Mouse (Mus musculus) hindbrain, embryonic 14.5 days (tissue): Measurements from ENCODE around the gene Otc. TPM values are rescaled to one million over a fixed set of nuclear protein-coding genes. Genes with fewer than 3 reads are reported as not detected.

Source experiments
- ATAC-seq: fragments of 200-750 bp; cut with Nextera tagmentation; 2 replicates; pipeline ENCODE4 v1.8.0; 2017; ENCODE audit warnings: moderate number of reproducible peaks, mild to moderate bottlenecking, moderate TSS enrichment, moderate library complexity; ENCODE audit not compliant: low FRiP score
- DNase-seq: peaks from one replicate; pipeline ENCODE4 v3.0.0-alpha.2; 2015; ENCODE audit warnings: low spot score
- H3K27ac ChIP-seq: fragments of 300-500 bp; sonication (generic); 2 replicates; pipeline ENCODE4 v1.5.1; 2014; ENCODE audit warnings: mild to moderate bottlenecking, moderate library complexity
- H3K27me3 ChIP-seq: fragments of 300-500 bp; sonication (generic); 2 replicates; pipeline ENCODE4 v1.6.1; 2014; ENCODE audit warnings: mild to moderate bottlenecking, low read length, mixed read lengths; ENCODE audit not compliant: control insufficient read depth, insufficient read depth
- H3K36me3 ChIP-seq: fragments of 300-500 bp; sonication (generic); replicated peaks from 2 replicates; pipeline ENCODE4 v1.6.1; 2014; ENCODE audit not compliant: control insufficient read depth, insufficient read depth
- H3K4me1 ChIP-seq: fragments of 300-500 bp; sonication (generic); replicated peaks from 2 replicates; pipeline ENCODE4 v1.6.1; 2014; ENCODE audit warnings: antibody characterized with exemption, low read length, mixed read lengths; ENCODE audit not compliant: control insufficient read depth, insufficient read depth
- H3K4me2 ChIP-seq: fragments of 300-500 bp; sonication (generic); replicated peaks from 2 replicates; pipeline ENCODE4 v1.6.1; 2014; ENCODE audit warnings: mild to moderate bottlenecking, moderate library complexity
- H3K4me3 ChIP-seq: fragments of 300-500 bp; sonication (generic); replicated peaks from 2 replicates; pipeline ENCODE4 v1.5.1; 2014; ENCODE audit warnings: mild to moderate bottlenecking, low read length
- H3K9ac ChIP-seq: fragments of 300-500 bp; sonication (generic); 2 replicates; pipeline ENCODE4 v1.6.1; 2014
- H3K9me3 ChIP-seq: fragments of 300-500 bp; sonication (generic); 2 replicates; pipeline ENCODE4 v1.6.1; 2016; ENCODE audit warnings: low read length; ENCODE audit not compliant: control insufficient read depth
- WGBS: fragments of 180-500 bp; shearing (Covaris S2); extraction: QIAGEN DNeasy Blood & Tissue Kit; methylation state at CpG from one replicate; pipeline ENCODE4 v1.1.7; 2014; 5-methylcytosine and 5-hydroxymethylcytosine counted together
- polyA plus RNA-seq: library from polyadenylated mRNA; unstranded; fragments of >200 nt; fragmentation: Nextera tagmentation; extraction: Ambion mirVana; gene quantifications from 2 replicates; pipeline ENCODE4 v1.2.1, GENCODE M21; 2014

Gene Otc
- polyA plus RNA-seq, 1 experiment from 2014 or later = not detected

DNA sequence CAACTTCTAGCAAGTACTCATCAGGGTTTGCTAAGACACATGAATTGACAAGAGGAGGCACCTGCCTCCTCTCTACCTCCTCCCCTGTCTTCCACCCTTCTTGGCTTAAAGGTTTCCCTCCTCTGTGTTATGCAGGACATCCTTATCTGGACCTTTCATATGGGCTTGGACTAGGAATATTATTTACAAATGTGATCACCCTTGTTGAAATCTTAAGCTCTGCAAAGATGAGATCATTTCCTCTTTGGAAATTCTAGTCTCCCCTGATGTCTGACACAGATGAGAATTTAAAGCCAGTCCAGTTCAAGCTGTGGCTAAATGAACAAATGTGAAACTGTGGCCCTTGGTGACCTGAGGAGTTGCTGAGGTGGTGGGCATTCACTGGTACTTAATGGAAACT lies 748 bp upstream of the Otc start:
- Histone ChIP-seq H3K9me3 (no peaks in the 10 kb centered on the region), H3K36me3 (no peaks in the 10 kb centered on the region), H3K9ac (no peak overlapping the region), H3K4me2 (no peak overlapping the region), H3K4me1 (no peaks in the 10 kb centered on the region), H3K4me3 (no peak overlapping the region), H3K27ac (no peak overlapping the region), H3K27me3 (no peaks in the 10 kb centered on the region)
- ATAC-seq (no peak), DNase-seq (no peak)

DNA sequence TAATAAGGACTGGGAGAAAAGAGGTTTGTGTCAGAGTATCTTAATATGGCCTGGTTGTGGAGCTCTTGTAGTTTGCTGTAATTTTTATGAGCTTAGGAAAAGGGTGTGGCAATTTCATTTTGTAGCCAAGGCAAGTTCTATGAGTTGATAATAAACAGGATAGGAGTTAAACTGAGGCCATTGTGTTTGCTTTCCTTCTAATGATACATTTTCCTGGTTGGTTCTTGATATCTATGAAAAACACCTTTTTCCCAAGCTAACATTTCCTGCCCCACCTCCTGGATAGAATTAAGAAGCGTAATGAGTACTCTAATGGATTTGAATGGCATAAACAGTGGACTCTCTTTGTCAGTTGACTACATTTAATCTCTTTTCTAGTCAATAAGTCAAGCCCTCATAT lies 5.7 kb downstream of the Otc start:
- Histone ChIP-seq H3K27ac (no peak overlapping the region), H3K4me2 (no peak overlapping the region), H3K4me1 (no peaks in the 10 kb centered on the region), H3K9me3 (no peaks in the 10 kb centered on the region), H3K27me3 (no peaks in the 10 kb centered on the region), H3K9ac (no peak overlapping the region), H3K4me3 (no peak overlapping the region), H3K36me3 (no peaks in the 10 kb centered on the region)
- 83% methylated on average over 1 of the region's 1 CpGs for WGBS
- no peak for ATAC-seq
- DNase-seq = no peak

DNA sequence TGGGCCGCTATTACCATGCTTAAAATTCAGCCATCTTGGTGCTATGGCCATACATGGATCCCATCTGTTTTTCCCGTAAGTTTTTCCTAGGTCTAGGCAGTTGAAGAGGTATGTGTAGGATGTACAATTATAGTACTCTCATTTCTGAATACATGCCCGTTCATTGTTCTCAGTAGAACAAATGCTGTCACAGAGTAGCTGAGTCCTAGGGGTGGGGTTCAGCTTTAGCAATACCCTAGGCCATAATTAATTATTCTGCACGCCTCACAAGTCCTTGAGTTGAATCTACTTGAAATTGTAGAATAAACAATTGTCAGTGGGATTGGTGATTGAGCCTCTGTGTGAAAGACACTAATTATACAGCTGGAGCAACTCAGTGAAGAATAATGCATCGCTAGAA lies 6.2 kb downstream of the Otc start:
- no peak overlapping the region for H3K4me3 ChIP-seq
- DNase-seq = no peak
- 72% methylated on average over 5 of the region's 5 CpGs for WGBS

GRCm38 (mm10) chrX:10268308-10268707 lies 16.2 kb downstream of the Otc start:
- no peaks in the 10 kb centered on the region for H3K4me1 ChIP-seq
- WGBS = 83% methylated on average over 3 of the region's 3 CpGs
- no peak overlapping the region for H3K9ac ChIP-seq
- no peak overlapping the region for H3K27ac ChIP-seq
- no peaks in the 10 kb centered on the region for H3K27me3 ChIP-seq
- H3K9me3 ChIP-seq = no peaks in the 10 kb centered on the region
- no peaks in the 10 kb centered on the region for H3K36me3 ChIP-seq
- H3K4me2 ChIP-seq = no peak overlapping the region
- no peak overlapping the region for H3K4me3 ChIP-seq
- no peak for DNase-seq
- no peak for ATAC-seq

More for the DNA sequence above, 6.2 kb downstream of the Otc start:
- H3K4me2 ChIP-seq = no peak overlapping the region
- H3K9me3 ChIP-seq = no peaks in the 10 kb centered on the region
- no peak overlapping the region for H3K9ac ChIP-seq
- no peaks in the 10 kb centered on the region for H3K27me3 ChIP-seq
- ATAC-seq = no peak
- no peak overlapping the region for H3K27ac ChIP-seq
- no peaks in the 10 kb centered on the region for H3K4me1 ChIP-seq
- no peaks in the 10 kb centered on the region for H3K36me3 ChIP-seq

DNA sequence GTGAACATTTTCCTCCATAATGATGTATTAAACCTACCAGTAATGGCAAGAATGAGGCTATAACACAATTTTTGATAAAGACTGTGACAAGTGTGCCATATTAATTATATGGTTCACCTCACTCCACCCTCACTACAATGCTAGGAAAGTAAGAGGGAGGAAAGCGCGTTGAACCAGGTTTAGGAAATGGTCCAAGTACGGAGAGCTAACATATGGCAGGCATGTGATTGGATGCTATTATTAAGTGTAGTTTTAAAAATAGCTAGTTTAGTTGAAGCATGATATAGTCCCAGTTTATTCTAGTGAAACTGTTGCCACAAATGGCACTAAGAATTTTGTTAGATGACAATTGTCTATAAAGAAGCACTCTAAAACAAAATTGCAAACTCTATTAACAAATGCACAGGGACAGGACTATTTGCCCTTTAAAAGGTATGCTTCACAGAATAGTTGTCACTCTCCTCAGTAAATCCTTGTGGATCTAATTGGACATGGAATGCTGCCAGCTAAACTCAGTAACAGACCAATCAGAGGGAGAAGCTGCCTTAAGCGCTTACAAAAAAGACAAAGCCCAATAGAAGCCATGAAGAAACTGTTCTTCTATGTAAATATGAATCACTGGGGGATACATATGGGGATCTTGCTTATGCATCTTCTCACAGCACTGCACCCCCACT lies 16.8 kb downstream of the Otc start:
- Histone ChIP-seq H3K4me3 (no peak overlapping the region), H3K27ac (no peak overlapping the region), H3K9ac (no peak overlapping the region), H3K36me3 (no peaks in the 10 kb centered on the region), H3K27me3 (no peaks in the 10 kb centered on the region), H3K4me2 (no peak overlapping the region), H3K9me3 (no peaks in the 10 kb centered on the region), H3K4me1 (no peaks in the 10 kb centered on the region)
- no peak for ATAC-seq
- WGBS = 73% methylated on average over 4 of the region's 4 CpGs
- DNase-seq = no peak

DNA sequence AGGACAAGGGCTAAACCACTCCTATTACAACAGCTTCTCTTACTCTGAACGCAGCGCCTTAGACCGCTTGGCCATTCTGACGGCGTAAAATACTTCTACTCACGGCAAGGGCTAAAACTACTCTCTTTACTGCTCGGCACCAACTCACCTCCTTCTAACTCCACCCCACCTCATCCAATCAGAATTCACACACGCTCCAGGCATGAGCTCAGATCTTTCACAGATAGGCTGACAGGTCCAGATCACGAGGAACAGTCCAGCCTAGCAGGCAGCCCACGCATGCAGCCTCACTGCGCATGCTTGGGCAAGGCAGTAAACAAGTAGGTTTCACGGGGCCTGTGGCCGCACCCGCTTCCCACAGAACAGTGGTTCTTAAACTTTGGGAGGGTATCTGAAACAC lies 45.2 kb downstream of the Otc start:
- Histone ChIP-seq H3K27me3 (no peaks in the 10 kb centered on the region), H3K36me3 (no peaks in the 10 kb centered on the region), H3K4me2 (no peak overlapping the region), H3K9me3 (no peaks in the 10 kb centered on the region), H3K9ac (no peak overlapping the region), H3K27ac (no peak overlapping the region), H3K4me3 (no peak overlapping the region), H3K4me1 (no peaks in the 10 kb centered on the region)
- WGBS = 89% methylated on average over 14 of the region's 14 CpGs
- DNase-seq (no peak), ATAC-seq (no peak)

- ATAC-seq (no peak), DNase-seq (no peak)
- no peak overlapping the region for H3K4me3 ChIP-seq
- no peaks in the 10 kb centered on the region for H3K4me1 ChIP-seq
- 84% methylated on average over 4 of the region's 4 CpGs for WGBS
- H3K36me3 ChIP-seq = no peaks in the 10 kb centered on the region
- H3K27me3 ChIP-seq = no peaks in the 10 kb centered on the region
- H3K9ac ChIP-seq = no peak overlapping the region
- H3K4me2 ChIP-seq = no peak overlapping the region
- H3K9me3 ChIP-seq = no peaks in the 10 kb centered on the region
- H3K27ac ChIP-seq = no peak overlapping the region
Measured at GRCm38 (mm10) chrX:10318176-10318575, 66.1 kb downstream of the Otc start.

DNA sequence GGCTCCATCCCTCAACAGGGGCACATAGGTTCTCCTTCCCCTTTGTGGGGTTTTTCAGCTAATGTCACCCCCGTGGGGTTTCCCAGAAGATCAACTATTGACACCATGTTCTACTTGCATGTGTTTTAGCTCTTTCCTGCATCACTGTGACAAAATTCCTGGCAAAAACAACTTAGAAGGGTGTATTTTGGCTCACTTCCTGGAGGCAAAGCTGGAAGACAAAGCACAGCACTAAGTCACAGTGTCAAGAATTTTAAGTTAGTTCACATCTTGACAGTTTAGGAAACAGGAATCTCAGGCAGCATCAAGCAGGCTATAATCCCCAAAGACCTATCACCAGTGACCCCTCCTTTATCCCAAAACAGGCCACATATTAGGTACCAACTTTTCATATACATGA lies 78.1 kb downstream of the Otc start:
- no peak for ATAC-seq
- DNase-seq = no peak
- no peaks in the 10 kb centered on the region for H3K27me3 ChIP-seq
- WGBS = 60% methylated on average over 1 of the region's 1 CpGs
- no peak overlapping the region for H3K4me3 ChIP-seq
- no peak overlapping the region for H3K4me2 ChIP-seq
- H3K9me3 ChIP-seq = no peaks in the 10 kb centered on the region
- H3K36me3 ChIP-seq = no peaks in the 10 kb centered on the region
- no peaks in the 10 kb centered on the region for H3K4me1 ChIP-seq
- no peak overlapping the region for H3K27ac ChIP-seq
- no peak overlapping the region for H3K9ac ChIP-seq

DNA sequence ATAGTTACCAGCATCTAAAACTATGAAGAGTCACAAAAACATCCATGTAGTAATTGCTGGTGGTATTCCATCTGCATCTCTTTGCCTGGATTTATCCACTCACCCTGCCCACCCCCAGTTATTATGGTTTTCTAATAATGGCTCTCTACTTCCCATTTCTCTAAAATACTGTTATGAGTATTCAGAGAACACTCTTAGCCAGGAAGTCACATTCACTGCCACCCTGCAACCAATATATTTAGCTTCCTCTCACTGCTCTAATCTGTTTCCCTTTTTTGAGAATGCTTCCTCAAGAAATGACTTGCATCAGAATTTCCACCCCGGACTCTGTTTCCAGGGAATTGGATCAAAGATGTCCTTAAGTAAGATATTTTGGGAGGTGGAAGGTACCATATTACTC lies 79.6 kb downstream of the Otc start:
- no peak overlapping the region for H3K9ac ChIP-seq
- H3K4me3 ChIP-seq = no peak overlapping the region
- 93% methylated on average over 1 of the region's 1 CpGs for WGBS
- no peaks in the 10 kb centered on the region for H3K4me1 ChIP-seq
- no peak overlapping the region for H3K4me2 ChIP-seq
- no peaks in the 10 kb centered on the region for H3K36me3 ChIP-seq
- H3K9me3 ChIP-seq = no peaks in the 10 kb centered on the region
- no peaks in the 10 kb centered on the region for H3K27me3 ChIP-seq
- no peak overlapping the region for H3K27ac ChIP-seq
- no peak for ATAC-seq
- no peak for DNase-seq

DNA sequence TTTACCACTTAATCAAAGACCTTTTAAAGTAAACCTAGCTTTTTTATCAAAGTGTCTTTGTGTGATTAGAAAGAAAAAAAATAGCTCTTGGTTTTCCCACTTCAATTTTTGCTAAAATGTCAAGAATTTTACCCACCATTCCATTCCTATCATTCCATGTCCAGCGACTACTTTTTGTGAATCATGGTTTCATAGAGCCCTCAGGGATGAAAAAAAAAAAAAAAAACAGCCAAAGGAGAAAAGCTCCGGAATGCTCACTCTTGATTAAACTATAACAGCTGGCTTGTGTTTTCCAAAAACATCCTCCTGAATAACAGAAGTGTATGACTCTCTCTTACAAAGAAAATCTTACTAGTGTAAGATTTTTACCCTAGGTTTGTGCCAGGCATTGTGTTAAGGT lies 84.7 kb downstream of the Otc start:
- Histone ChIP-seq H3K27me3 (no peaks in the 10 kb centered on the region), H3K4me1 (no peaks in the 10 kb centered on the region), H3K4me3 (no peak overlapping the region), H3K27ac (no peak overlapping the region), H3K4me2 (no peak overlapping the region), H3K36me3 (no peaks in the 10 kb centered on the region), H3K9me3 (no peaks in the 10 kb centered on the region), H3K9ac (no peak overlapping the region)
- ATAC-seq (no peak), DNase-seq (no peak)
- 66% methylated on average over 2 of the region's 2 CpGs for WGBS
